In the genomic region with DNA sequence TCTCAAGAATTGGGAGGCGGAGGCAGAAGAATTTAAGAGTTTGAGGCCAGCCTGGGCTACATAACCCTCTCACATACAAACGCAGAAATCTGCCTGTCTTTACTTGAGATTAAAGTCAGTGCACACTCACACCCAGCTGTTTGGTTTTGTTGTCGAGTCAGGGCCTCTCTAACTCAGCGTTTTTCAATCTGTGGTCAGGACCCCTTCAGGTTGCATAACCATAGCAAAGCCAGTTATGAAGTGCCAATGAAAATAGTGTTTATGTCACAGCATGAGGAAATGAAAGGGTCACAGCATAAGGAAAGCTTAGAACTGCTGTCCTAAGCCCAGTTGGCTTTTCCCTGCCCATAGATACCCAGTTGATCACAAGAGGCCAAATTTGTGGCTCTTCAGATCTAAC, we compare ENCODE assay signal across 14 mouse cellular contexts. TPM values are rescaled to one million over a fixed set of nuclear protein-coding genes. Genes with fewer than 3 reads are reported as not detected.
DNase-seq lines count a peak whose midpoint lies in the region; ATAC-seq and TF ChIP-seq lines count a peak whose summit lies in the region.
"Had no signal": no experiment of that assay in that cellular context is flagged by ENCODE, and none has a peak within 500 bp of the region (broad histone marks: within the 10 kb centered on the region; RNA-seq: fewer than 3 reads in every experiment).

No protein-coding gene starts in this region.

- H3K4me3 ChIP-seq in heart, adult 2 months: no peak overlapping the region
- H3K4me3 ChIP-seq in heart, embryonic 12.5 days: no peak overlapping the region
- no peak overlapping the region for H3K4me3 ChIP-seq in lung, adult 2 months (replicated peaks; ENCODE audit: extremely low read depth, low read depth, low read length)
- no peak overlapping the region for H3K4me3 ChIP-seq in lung, embryonic 16.5 days (ENCODE audit: low read length)
- H3K4me3 ChIP-seq: limb, embryonic 12.5 days; midbrain, embryonic 15.5 days had no signal

- TF ChIP-seq POLR2A in heart, adult 2 months (IDR thresholded peaks at IDR 0.05; ENCODE audit: insufficient read depth, low read depth, low read length): no peak
- TF ChIP-seq POLR2A in lung, adult 2 months (IDR thresholded peaks at IDR 0.05; ENCODE audit: borderline replicate concordance, extremely low read depth, low read depth, low read length): no peak

- no peak for DNase-seq in heart, adult 2 months
- DNase-seq in lung, adult 18-20 months: peak; percentile 28 to 56
- DNase-seq in lung, adult 2 months: no peak
- DNase-seq in gastrocnemius, postnatal 4 days (ENCODE audit: low spot score in 2 of 2): no peak
- DNase-seq in right cerebral cortex, postnatal 14 days: no peak
- DNase-seq: kidney, postnatal 10 days; right cerebral cortex, adult 18-20 months had no signal

- H3K9ac ChIP-seq in heart, adult 2 months (ENCODE audit: low read depth, low read length): peak overlapping the region; percentile 45; the same call in 1 of the 2 replicates
- no peak overlapping the region for H3K9ac ChIP-seq in heart, embryonic 12.5 days
- H3K9ac ChIP-seq in lung, embryonic 16.5 days (ENCODE audit: low read length): no peak overlapping the region
- H3K9ac ChIP-seq: limb, embryonic 12.5 days; midbrain, embryonic 15.5 days had no signal

- 69% methylated on average over 4 of the region's 4 CpGs for WGBS in heart, adult 2 months
- 80% methylated on average over 4 of the region's 4 CpGs for WGBS in heart, embryonic 12.5 days
- WGBS in lung, adult 2 months: 49% methylated on average over 4 of the region's 4 CpGs
- 43% methylated on average over 4 of the region's 4 CpGs for whole genome bisulfite sequencing in lung, embryonic 16.5 days

- intact Hi-C loops in heart, adult 2 months (cut with DNase I): no loop called here

- no peaks in the 10 kb centered on the region for H3K27me3 ChIP-seq in heart, adult 2 months (ENCODE audit: control insufficient read depth, insufficient read depth, low read length)
- H3K27me3 ChIP-seq in heart, embryonic 12.5 days (replicated peaks): no peaks in the 10 kb centered on the region
- no peaks in the 10 kb centered on the region for H3K27me3 ChIP-seq in lung, embryonic 16.5 days (ENCODE audit: control insufficient read depth, insufficient read depth, low read depth, low read length)
- H3K27me3 ChIP-seq: limb, embryonic 12.5 days; midbrain, embryonic 15.5 days had no signal

- H3K36me3 ChIP-seq in heart, adult 2 months (ENCODE audit: control insufficient read depth, insufficient read depth, low read length): no peaks in the 10 kb centered on the region; the same call in none of the 2 replicates
- peaks cover 50% of the 10 kb centered on the region for H3K36me3 ChIP-seq in heart, embryonic 12.5 days
- peaks cover 26% of the 10 kb centered on the region for H3K36me3 ChIP-seq in lung, embryonic 16.5 days (ENCODE audit: control insufficient read depth, insufficient read depth, low read length)

- H3K9me3 ChIP-seq in heart, embryonic 12.5 days (replicated peaks): no peaks in the 10 kb centered on the region
- H3K9me3 ChIP-seq in lung, embryonic 16.5 days (ENCODE audit: control insufficient read depth, low read length): no peaks in the 10 kb centered on the region
- H3K9me3 ChIP-seq: limb, embryonic 12.5 days; midbrain, embryonic 15.5 days had no signal

- no peak overlapping the region for H3K4me2 ChIP-seq in heart, embryonic 12.5 days
- no peak overlapping the region for H3K4me2 ChIP-seq in lung, embryonic 16.5 days (ENCODE audit: low read depth, low read length)
- H3K4me2 ChIP-seq: heart, embryonic 11.5 days; limb, embryonic 12.5 days; midbrain, embryonic 15.5 days had no signal

- H3K79me2 ChIP-seq in heart, adult 2 months (replicated peaks; ENCODE audit: control insufficient read depth, insufficient read depth, low read length): no peaks in the 10 kb centered on the region

- peak overlapping the region; percentile 89 for H3K27ac ChIP-seq in heart, adult 2 months
- H3K27ac ChIP-seq in heart, embryonic 12.5 days (ENCODE audit: poor library complexity, severe bottlenecking): no peak overlapping the region
- H3K27ac ChIP-seq in lung, embryonic 16.5 days (ENCODE audit: low read length): peak overlapping the region; percentile 77
- H3K27ac ChIP-seq: limb, embryonic 12.5 days; midbrain, embryonic 15.5 days had no signal

- no peak for TF ChIP-seq CTCF in heart, adult 2 months (IDR thresholded peaks at IDR 0.05)
- no peak for TF ChIP-seq CTCF in lung, adult 2 months (IDR thresholded peaks at IDR 0.05; ENCODE audit: insufficient read depth, low read length)

- no peak for TF ChIP-seq EP300 in heart, adult 2 months (IDR thresholded peaks at IDR 0.05; ENCODE audit: insufficient read depth, low read depth, low read length)

- ATAC-seq in heart, embryonic 12.5 days (ENCODE audit: insufficient number of reproducible peaks, low FRiP score): no peak
- peak; percentile 31 for ATAC-seq in lung, embryonic 16.5 days (ENCODE audit: low read depth)
- ATAC-seq in activated CD4-positive, CD25-positive, alpha-beta regulatory T cell, adult 4 months: no peak
- ATAC-seq: hindbrain, embryonic 16.5 days; midbrain, embryonic 15.5 days had no signal

- peaks cover 13% of the 10 kb centered on the region for H3K4me1 ChIP-seq in heart, adult 2 months (ENCODE audit: control insufficient read depth, insufficient read depth, low read length)
- peaks cover 37% of the 10 kb centered on the region for H3K4me1 ChIP-seq in heart, embryonic 12.5 days (replicated peaks)
- peaks cover 16% of the 10 kb centered on the region for H3K4me1 ChIP-seq in lung, adult 2 months (ENCODE audit: control insufficient read depth, insufficient read depth, low read length)
- H3K4me1 ChIP-seq in lung, embryonic 16.5 days (replicated peaks; ENCODE audit: control insufficient read depth, insufficient read depth, low read length): peaks cover 32% of the 10 kb centered on the region

RNA-seq across cellular contexts. Expression of a gene that starts 19.1 kb away (rescaled TPM):
- 100 to 1,000 TPM; 434 to 446 TPM for total RNA-seq in heart, adult 2 months (2021)
- polyA plus RNA-seq in heart, adult 2 months (2012; rRNA removed): 427 and 635 TPM in 2 replicates
- polyA plus RNA-seq in heart, embryonic 12.5 days (2016; fragmentation: Nextera tagmentation; extraction: Ambion mirVana): 916 and 1,021 TPM in 2 replicates
- 541 and 589 TPM in 2 replicates for polyA plus RNA-seq in lung, adult 2 months (2012; rRNA removed)
- 126 and 127 TPM in 2 replicates for polyA plus RNA-seq in lung, embryonic 16.5 days (2015; fragmentation: Nextera tagmentation; extraction: Ambion mirVana)
- not detected for polyA plus RNA-seq in activated CD4-positive, CD25-positive, alpha-beta regulatory T cell, adult 4 months (2017; shearing (Covaris generic))
- total RNA-seq in gastrocnemius, postnatal 4 days (2021): 100 to 1,000 TPM; 499 to 513 TPM

RNA-seq across cellular contexts. Expression of a gene that starts 27.6 kb away (rescaled TPM):
- 100 to 1,000 TPM; 275 to 304 TPM for total RNA-seq in heart, adult 2 months (2021)
- polyA plus RNA-seq in heart, adult 2 months (2012; rRNA removed): 99.0 and 116 TPM in 2 replicates
- polyA plus RNA-seq in heart, embryonic 12.5 days (2016; fragmentation: Nextera tagmentation; extraction: Ambion mirVana): 214 and 222 TPM in 2 replicates
- 66.2 and 80.3 TPM in 2 replicates for polyA plus RNA-seq in lung, adult 2 months (2012; rRNA removed)
- 150 and 155 TPM in 2 replicates for polyA plus RNA-seq in lung, embryonic 16.5 days (2015; fragmentation: Nextera tagmentation; extraction: Ambion mirVana)
- polyA plus RNA-seq in activated CD4-positive, CD25-positive, alpha-beta regulatory T cell, adult 4 months (2017; shearing (Covaris generic)): 10 to 100 TPM; 34.1 to 56.7 TPM
- 100 to 1,000 TPM; 340 to 349 TPM for total RNA-seq in gastrocnemius, postnatal 4 days (2021)

Comparison
In these comparisons a context has a peak if more than half of its experiments do, and no peak if none do; other contexts are left out.
1. DNase-seq: peak in lung, adult 18-20 months (2 of 2); none in heart, adult 2 months (0 of 2), lung, adult 2 months (single experiment), gastrocnemius, postnatal 4 days (0 of 2) and right cerebral cortex, postnatal 14 days (single experiment).
2. RNA of a gene that starts 19.1 kb away (polyA plus RNA-seq): 916 to 1,021 TPM in heart, embryonic 12.5 days, 427 to 635 TPM in heart, adult 2 months, 541 to 589 TPM in lung, adult 2 months and 126 to 127 TPM in lung, embryonic 16.5 days; not detected in activated CD4-positive, CD25-positive, alpha-beta regulatory T cell, adult 4 months; every median in the first group is over 100 times any median in the second.